Mouse (Mus musculus) kidney, embryonic 15.5 days (tissue): ENCODE measurements around the gene Ccdc13. TPM values are rescaled to one million over a fixed set of nuclear protein-coding genes. Genes with fewer than 3 reads are reported as not detected.

Experiments used
- ATAC-seq: fragments of 200-750 bp; cut with Nextera tagmentation; replicated peaks from 2 replicates; pipeline ENCODE4 v1.8.0; 2017; ENCODE audit warnings: moderate TSS enrichment; ENCODE audit not compliant: low FRiP score
- H3K27ac ChIP-seq: fragments of 300-500 bp; sonication (generic); 2 replicates; pipeline ENCODE4 v1.5.1; 2015; ENCODE audit warnings: mild to moderate bottlenecking, inconsistent platforms
- H3K27me3 ChIP-seq: fragments of 300-500 bp; sonication (generic); 2 replicates; pipeline ENCODE4 v1.6.1; 2015; ENCODE audit warnings: inconsistent platforms
- H3K36me3 ChIP-seq: fragments of 300-500 bp; sonication (generic); 2 replicates; pipeline ENCODE4 v1.6.1; 2015; ENCODE audit warnings: inconsistent platforms
- H3K4me1 ChIP-seq: fragments of 300-500 bp; sonication (generic); 2 replicates; pipeline ENCODE4 v1.6.1; 2015; ENCODE audit warnings: inconsistent platforms
- H3K4me2 ChIP-seq: fragments of 300-500 bp; sonication (generic); 2 replicates; pipeline ENCODE4 v1.6.1; 2015; ENCODE audit warnings: moderate library complexity, mild to moderate bottlenecking, inconsistent platforms
- H3K4me3 ChIP-seq: fragments of 300-500 bp; sonication (generic); replicated peaks from 2 replicates; pipeline ENCODE4 v1.5.1; 2015; ENCODE audit warnings: mild to moderate bottlenecking, inconsistent platforms
- H3K9ac ChIP-seq: fragments of 300-500 bp; sonication (generic); 2 replicates; pipeline ENCODE4 v1.6.1; 2015; ENCODE audit warnings: mild to moderate bottlenecking, inconsistent platforms
- H3K9me3 ChIP-seq: fragments of 300-500 bp; sonication (generic); replicated peaks from 2 replicates; pipeline ENCODE4 v1.6.1; 2016; ENCODE audit warnings: inconsistent platforms
- WGBS: fragments of 180-500 bp; shearing (Covaris S2); methylation state at CpG from one replicate; pipeline ENCODE4 v1.1.7; 2015; ENCODE audit warnings: mixed read lengths; 5-methylcytosine and 5-hydroxymethylcytosine counted together
- polyA plus RNA-seq: library from polyadenylated mRNA; unstranded; fragments of >200 nt; fragmentation: Nextera tagmentation; extraction: Ambion mirVana; gene quantifications from 2 replicates; pipeline ENCODE4 v1.2.1, GENCODE M21; 2015

The Ccdc13 gene
- 0.47 and 0.53 TPM in 2 replicates for polyA plus RNA-seq

DNA sequence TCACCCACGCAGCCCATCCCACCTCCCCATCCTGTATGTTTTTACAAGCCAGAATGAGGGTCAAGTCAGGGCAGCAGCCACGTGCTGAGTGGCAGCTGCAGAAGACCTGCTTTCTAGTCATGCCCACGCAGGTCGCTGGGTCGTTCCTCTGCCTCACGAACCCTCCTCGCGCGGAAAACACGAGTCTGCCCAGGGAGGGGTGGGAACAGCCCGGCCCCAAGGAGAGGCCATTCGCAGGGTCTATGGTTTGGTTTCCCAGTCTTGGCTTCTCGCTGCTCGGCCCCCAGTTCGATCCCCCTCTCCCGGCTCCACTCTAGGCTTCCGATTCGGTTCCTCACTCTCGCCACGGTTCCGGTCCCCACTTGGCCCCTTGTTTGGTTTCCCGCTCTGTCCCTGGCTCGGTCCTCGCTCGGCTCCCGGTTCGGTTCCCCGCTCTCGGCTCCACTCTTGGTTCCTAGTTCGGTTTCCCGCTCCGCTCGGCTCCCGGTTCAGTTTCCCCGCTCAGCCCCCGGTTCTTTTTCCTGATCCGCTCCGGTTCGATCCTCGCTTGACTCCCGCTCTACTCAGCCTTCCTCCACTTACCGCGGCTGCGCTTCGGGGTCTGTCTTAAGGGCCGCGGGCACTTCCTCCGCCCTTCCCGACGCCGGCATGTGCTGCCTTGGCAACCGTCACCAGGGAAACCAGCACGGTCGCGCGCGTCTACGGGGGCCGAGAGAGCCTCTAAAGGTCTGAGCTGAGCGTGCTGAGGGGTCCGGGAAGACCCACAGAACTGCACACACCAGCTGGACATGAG, at the start of gene Ccdc13:
TSS of gene Ccdc13 (minus strand) at position 633 of the 793 bp plus-strand sequence.
- Histone ChIP-seq H3K9me3 (no peaks in the 10 kb centered on the region), H3K9ac (peak within 1 kb of the TSS; percentile 52), H3K4me3 (peak within 1 kb of the TSS; percentile 60), H3K4me1 (peaks cover 12% of the 10 kb centered on the region), H3K36me3 (no peaks in the 10 kb centered on the region), H3K27me3 (no peaks in the 10 kb centered on the region), H3K27ac (no peak within 1 kb of the TSS), H3K4me2 (peak within 1 kb of the TSS; percentile 80)
- WGBS: 4% methylated on average over 61 of the region's 61 CpGs
- ATAC-seq: peak; percentile 92

GRCm38 (mm10) chr9:121882015-121882457, 42.8 kb upstream of the Ccdc13 start:
- Histone ChIP-seq H3K9me3 (no peaks in the 10 kb centered on the region), H3K27ac (no peak overlapping the region), H3K4me1 (peaks cover 9% of the 10 kb centered on the region), H3K36me3 (no peaks in the 10 kb centered on the region), H3K9ac (no peak overlapping the region), H3K27me3 (0 out of 2 replicates have a peak, but pooled peaks cover 5% of the 10 kb centered on the region), H3K4me2 (no peak overlapping the region), H3K4me3 (no peak overlapping the region)
- WGBS: 46% methylated on average over 7 of the region's 7 CpGs
- ATAC-seq: no peak

DNA sequence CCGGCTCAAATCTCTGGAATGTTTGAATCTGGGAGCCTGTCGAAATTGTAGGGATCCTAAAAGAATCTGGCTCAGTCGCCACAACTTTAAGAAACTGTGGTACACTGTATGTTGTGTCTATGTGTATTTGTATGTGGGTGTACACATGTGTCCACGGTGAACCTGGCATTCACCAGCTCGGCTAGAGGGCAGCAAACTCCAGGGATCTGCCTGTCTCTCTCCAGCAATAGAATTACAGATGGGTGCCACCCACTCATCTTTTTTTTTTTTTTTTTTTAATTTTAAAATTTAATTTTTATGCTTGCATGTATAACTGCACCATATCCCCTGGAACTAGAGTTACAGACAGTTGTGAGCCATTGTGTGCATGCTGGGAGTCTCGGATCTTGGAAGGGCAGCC, 42.0 kb upstream of the Ccdc13 start:
- Histone ChIP-seq H3K9ac (no peak overlapping the region), H3K4me1 (peaks cover 9% of the 10 kb centered on the region), H3K27ac (no peak overlapping the region), H3K4me2 (peak overlapping the region; percentile 38; the same call in 1 of the 2 replicates), H3K9me3 (no peaks in the 10 kb centered on the region), H3K4me3 (no peak overlapping the region), H3K36me3 (no peaks in the 10 kb centered on the region), H3K27me3 (0 out of 2 replicates have a peak, but pooled peaks cover 11% of the 10 kb centered on the region)
- ATAC-seq: no peak
- WGBS: 75% methylated on average over 6 of the region's 6 CpGs

GRCm38 (mm10) chr9:121880840-121881239, 41.6 kb upstream of the Ccdc13 start:
- H3K9me3 ChIP-seq: no peaks in the 10 kb centered on the region
- no peaks in the 10 kb centered on the region for H3K36me3 ChIP-seq
- no peak for ATAC-seq
- peak overlapping the region; percentile 38 for H3K4me2 ChIP-seq
- 0 out of 2 replicates have a peak, but pooled peaks cover 12% of the 10 kb centered on the region for H3K27me3 ChIP-seq
- 19% methylated on average over 14 of the region's 14 CpGs for WGBS
- peaks cover 9% of the 10 kb centered on the region for H3K4me1 ChIP-seq
- H3K27ac ChIP-seq: no peak overlapping the region
- no peak overlapping the region for H3K9ac ChIP-seq
- no peak overlapping the region for H3K4me3 ChIP-seq

DNA sequence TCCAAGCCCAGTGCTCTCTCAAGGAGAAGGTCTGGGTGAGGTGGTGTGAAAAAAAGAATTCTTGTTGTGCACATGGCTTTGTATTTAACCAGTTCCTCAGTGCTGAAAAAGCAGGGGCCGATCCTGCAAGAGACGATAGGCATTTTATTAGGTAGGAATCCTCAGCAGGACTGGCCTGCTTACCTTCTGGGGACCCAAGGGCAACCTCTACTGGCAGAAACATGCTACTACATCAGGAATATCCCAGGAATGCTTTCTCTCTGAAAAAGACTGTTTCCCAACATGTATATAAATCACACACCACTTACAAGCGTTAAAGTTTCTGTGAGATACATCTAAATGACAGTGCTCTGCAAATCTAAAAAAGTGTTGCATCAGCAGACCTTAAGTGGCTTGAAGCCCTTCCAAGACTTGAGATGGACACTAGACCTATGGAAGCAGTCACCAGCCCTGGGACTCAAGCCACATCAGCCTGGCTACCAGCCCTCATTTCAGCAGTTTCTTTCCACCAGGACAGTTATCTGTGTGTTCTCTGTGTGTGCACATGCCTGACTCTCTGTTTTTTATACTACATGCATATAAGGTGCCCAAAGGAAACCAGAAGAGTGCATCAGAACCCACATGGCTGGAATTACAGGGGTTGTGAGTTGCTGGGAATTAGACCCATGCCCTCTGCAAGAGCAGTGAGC, 37.9 kb upstream of the Ccdc13 start:
- no peak overlapping the region for H3K4me2 ChIP-seq
- H3K4me3 ChIP-seq: no peak overlapping the region
- H3K36me3 ChIP-seq: no peaks in the 10 kb centered on the region
- 0 out of 2 replicates have a peak, but pooled peaks cover 12% of the 10 kb centered on the region for H3K27me3 ChIP-seq
- ATAC-seq: no peak
- no peak overlapping the region for H3K27ac ChIP-seq
- peaks cover 9% of the 10 kb centered on the region for H3K4me1 ChIP-seq
- WGBS: 11% methylated on average over 3 of the region's 3 CpGs
- no peaks in the 10 kb centered on the region for H3K9me3 ChIP-seq
- H3K9ac ChIP-seq: no peak overlapping the region

- no peak overlapping the region for H3K4me2 ChIP-seq
- no peaks in the 10 kb centered on the region for H3K36me3 ChIP-seq
- no peak for ATAC-seq
- 0 out of 2 replicates have a peak, but pooled peaks cover 10% of the 10 kb centered on the region for H3K27me3 ChIP-seq
- no peak overlapping the region for H3K4me3 ChIP-seq
- H3K9me3 ChIP-seq: no peaks in the 10 kb centered on the region
- no peak overlapping the region for H3K9ac ChIP-seq
- peaks cover 2% of the 10 kb centered on the region; the same call in 1 of the 2 replicates for H3K4me1 ChIP-seq
- no peak overlapping the region for H3K27ac ChIP-seq
Measured at GRCm38 (mm10) chr9:121873578-121873977, 34.3 kb upstream of the Ccdc13 start.

DNA sequence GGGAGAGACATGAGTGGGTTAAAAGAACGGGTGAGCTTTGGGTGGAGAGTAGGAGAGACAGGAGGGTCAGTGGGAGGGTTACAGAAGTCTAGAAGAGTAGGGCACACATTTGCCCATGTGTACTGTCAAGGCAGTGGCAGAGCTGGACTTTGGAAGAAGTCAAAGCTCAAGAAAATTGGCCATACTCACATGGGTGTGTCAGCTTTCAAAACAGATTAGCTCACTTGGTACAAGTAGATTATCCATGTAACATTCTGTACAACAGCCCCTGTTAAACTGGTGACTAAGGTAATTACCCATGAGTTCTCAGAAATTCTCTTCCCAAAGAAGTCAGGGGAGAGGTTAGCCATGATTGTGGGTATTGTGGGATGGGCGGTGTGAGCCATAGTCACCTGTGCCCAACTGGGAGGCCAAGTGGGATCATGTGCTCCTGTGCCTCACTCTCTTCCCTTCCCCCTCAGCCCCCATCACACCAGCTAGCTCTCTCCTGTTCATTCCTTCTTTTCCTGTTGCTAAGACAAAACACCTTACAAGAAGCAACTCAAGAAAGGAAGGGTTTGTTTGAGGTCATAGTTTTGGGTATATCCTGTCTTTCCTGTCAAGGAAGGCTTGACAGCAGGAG, 32.9 kb upstream of the Ccdc13 start:
- Histone ChIP-seq H3K36me3 (no peaks in the 10 kb centered on the region), H3K4me2 (no peak overlapping the region), H3K4me1 (peaks cover 3% of the 10 kb centered on the region; the same call in 1 of the 2 replicates), H3K9ac (no peak overlapping the region), H3K9me3 (no peaks in the 10 kb centered on the region), H3K27ac (no peak overlapping the region), H3K4me3 (no peak overlapping the region), H3K27me3 (0 out of 2 replicates have a peak, but pooled peaks cover 10% of the 10 kb centered on the region)
- ATAC-seq: no peak
- 83% methylated on average over 2 of the region's 2 CpGs for WGBS

DNA sequence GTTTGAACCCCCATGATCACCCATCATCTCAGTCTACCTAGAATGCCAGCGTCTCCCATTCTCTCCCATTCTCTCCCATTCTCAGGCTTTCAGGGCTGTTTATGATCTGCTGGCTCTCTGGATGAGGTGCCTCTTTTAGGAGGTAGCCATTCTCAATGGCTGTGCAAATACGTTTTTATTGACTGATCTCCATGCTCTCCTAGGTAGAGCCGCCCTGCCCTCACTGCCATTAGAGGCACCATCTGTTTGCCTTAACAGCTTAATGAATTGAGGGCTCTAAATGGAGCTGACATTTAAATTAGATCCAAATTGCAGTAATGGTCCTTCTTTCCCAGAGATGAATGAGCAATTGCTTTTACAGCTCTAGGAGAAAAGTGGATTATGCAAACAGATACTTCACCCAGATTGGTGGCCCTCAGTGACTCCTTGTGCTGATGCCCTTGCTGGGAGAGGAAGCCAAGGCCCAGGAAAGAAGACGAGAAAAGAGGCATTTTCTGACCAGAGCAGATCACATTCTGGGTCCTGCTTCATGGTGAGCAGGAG, 30.8 kb upstream of the Ccdc13 start:
- H3K36me3 ChIP-seq: no peaks in the 10 kb centered on the region
- H3K4me2 ChIP-seq: no peak overlapping the region
- no peak overlapping the region for H3K9ac ChIP-seq
- H3K9me3 ChIP-seq: no peaks in the 10 kb centered on the region
- 0 out of 2 replicates have a peak, but pooled peaks cover 3% of the 10 kb centered on the region for H3K27me3 ChIP-seq
- ATAC-seq: no peak
- H3K4me3 ChIP-seq: no peak overlapping the region
- H3K27ac ChIP-seq: no peak overlapping the region
- H3K4me1 ChIP-seq: peaks cover 3% of the 10 kb centered on the region; the same call in 1 of the 2 replicates
- 30% methylated on average over 4 of the region's 4 CpGs for WGBS

- Histone ChIP-seq H3K4me2 (no peak overlapping the region), H3K4me1 (peaks cover 3% of the 10 kb centered on the region; the same call in 1 of the 2 replicates), H3K4me3 (no peak overlapping the region), H3K9ac (no peak overlapping the region), H3K36me3 (no peaks in the 10 kb centered on the region), H3K9me3 (no peaks in the 10 kb centered on the region), H3K27me3 (0 out of 2 replicates have a peak, but pooled peaks cover 3% of the 10 kb centered on the region), H3K27ac (no peak overlapping the region)
- no peak for ATAC-seq
- 80% methylated on average over 5 of the region's 5 CpGs for WGBS
Measured at GRCm38 (mm10) chr9:121869432-121869831, 30.2 kb upstream of the Ccdc13 start.

GRCm38 (mm10) chr9:121868236-121868635, 29.0 kb upstream of the Ccdc13 start:
- Histone ChIP-seq H3K27ac (no peak overlapping the region), H3K9ac (no peak overlapping the region), H3K36me3 (no peaks in the 10 kb centered on the region), H3K4me1 (peaks cover 3% of the 10 kb centered on the region; the same call in 1 of the 2 replicates), H3K27me3 (0 out of 2 replicates have a peak, but pooled peaks cover 3% of the 10 kb centered on the region), H3K9me3 (no peaks in the 10 kb centered on the region), H3K4me2 (no peak overlapping the region), H3K4me3 (no peak overlapping the region)
- ATAC-seq: no peak
- 65% methylated on average over 6 of the region's 6 CpGs for WGBS

DNA sequence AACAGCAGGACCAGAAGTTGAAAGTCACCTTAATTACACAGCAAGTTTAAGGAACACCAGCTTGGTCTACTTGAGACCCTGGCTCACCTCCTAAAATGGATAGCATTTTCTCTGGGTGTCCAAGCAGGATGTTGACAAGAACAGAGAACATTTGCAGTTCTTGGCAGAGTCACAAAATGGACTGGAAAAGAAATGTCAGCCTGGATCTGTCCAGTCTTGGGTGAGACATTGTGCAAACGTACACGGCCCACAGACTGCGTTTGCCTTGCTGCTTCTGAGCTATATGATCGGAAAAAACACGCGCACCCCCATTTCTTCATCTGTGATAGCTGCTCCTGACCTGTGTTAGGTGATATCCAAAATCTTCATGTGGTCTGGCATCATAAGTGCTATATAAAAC, 28.4 kb upstream of the Ccdc13 start:
- H3K9me3 ChIP-seq: no peaks in the 10 kb centered on the region
- no peak; the same call in 1 of the 2 replicates for ATAC-seq

More for the DNA sequence above, 28.4 kb upstream of the Ccdc13 start:
- Histone ChIP-seq H3K27ac (0 out of 2 replicates have a peak overlapping the region, but pooled peaks have one; percentile 15), H3K36me3 (no peaks in the 10 kb centered on the region), H3K4me1 (peaks cover 3% of the 10 kb centered on the region; the same call in 1 of the 2 replicates), H3K4me2 (no peak overlapping the region), H3K4me3 (no peak overlapping the region), H3K27me3 (0 out of 2 replicates have a peak, but pooled peaks cover 3% of the 10 kb centered on the region), H3K9ac (no peak overlapping the region)
- WGBS: 80% methylated on average over 6 of the region's 6 CpGs
